Mouse (Mus musculus) 3T3-L1 (cell line): ENCODE results near the gene 4931406C07Rik.
A peak's percentile ranks its signal among the peaks of the same experiment; 100 is the strongest.

Experiments
- DNase-seq: peaks from one replicate; pipeline ENCODE4 v3.0.0-alpha.2; 2015; ENCODE audit warnings: low read depth, low spot score

4931406C07Rik gene

DNA sequence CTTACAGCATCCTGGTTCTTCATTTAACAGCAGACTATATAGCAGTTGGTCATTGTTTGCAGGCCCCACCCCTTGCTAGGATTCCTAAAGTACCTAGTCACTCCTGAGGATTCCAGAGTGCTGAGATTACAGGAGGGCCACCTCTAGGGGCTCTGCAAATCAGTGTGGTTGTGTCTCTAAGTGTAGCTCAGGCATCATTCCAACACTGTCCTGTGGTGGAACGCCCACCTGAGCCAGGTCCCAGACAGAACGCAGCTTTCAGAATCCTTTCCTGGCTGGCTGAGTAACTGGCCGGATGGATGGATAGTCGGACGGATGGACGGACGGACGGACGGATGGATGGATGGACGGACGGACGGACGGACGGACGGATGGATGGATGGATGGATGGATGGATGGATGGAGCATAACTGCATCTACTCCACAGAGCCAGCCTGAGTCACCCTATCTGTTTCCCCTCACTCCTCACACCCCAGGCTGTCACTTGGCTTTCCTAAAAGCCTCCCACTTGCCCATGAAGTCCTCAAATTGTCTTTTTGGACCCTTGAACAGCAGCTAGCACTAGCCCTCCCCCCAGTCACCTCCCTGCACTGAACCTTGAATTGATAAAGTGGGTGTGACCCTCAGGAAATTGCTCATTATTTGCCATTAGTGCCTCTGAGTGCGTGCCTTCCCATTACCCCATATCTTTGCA is 67.8 kb downstream of the 4931406C07Rik start:
- DNase-seq: peak; percentile 82

GRCm38 (mm10) chr9:15237516-15238296 is 68.5 kb downstream of the 4931406C07Rik start:
- DNase-seq: no peak

GRCm38 (mm10) chr9:15235986-15236385 is 70.3 kb downstream of the 4931406C07Rik start:
- DNase-seq: no peak

GRCm38 (mm10) chr9:15233604-15234003 is 72.6 kb downstream of the 4931406C07Rik start:
- DNase-seq: no peak
